Mouse (Mus musculus): ENCODE data around the gene Psma6.
A peak's percentile ranks its signal among the peaks of the same experiment; 100 is the strongest.

The Psma6 gene

DNA sequence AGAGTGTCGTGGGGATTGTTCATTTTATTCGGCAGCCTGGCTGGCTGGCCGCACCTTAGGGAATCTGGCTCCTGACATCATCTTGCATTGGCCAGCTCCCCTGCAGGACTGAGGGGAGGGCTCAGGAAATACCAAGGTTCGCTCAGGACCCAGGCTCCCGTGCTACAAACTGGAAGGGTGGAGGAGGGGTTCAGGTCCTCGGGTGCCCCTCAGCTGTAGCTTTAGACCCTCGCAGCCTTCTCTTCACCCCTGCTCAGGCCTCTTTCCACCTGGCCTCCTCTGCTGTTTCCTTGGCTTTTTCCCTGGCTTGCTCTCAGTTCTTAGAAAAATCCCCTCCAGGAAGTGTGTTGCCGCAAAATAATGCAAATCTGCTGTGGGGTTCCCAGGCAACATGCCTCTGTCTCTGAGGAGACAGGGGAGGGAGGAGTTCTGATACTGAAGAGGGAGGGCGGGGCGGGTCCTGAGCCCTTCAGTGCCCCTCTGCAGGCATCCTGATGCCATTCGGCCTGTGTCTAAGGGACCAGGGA is 54.7 kb downstream of the Psma6 start:
- DNase-seq (ENCODE audit: low spot score): no peak

DNA sequence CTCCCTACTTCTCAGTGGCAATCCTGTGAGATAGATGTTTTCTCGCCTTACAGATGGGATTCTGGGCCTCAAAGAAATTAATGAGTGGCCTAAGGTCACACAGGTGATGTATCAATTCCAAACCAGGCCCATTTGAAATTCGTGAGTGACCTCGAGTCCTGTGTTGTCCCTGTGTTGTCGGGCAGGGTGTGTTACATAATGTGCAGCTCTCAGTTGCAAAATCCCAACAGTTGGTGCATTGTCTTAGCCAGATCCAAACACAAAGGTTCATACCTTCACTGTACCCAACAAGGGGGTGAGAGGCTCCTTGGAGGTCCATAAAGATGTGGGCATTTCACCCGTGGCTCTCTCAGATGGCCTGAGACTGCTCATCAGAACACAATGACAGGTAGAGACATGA is 56.4 kb downstream of the Psma6 start:
- DNase-seq (ENCODE audit: low spot score): no peak

DNA sequence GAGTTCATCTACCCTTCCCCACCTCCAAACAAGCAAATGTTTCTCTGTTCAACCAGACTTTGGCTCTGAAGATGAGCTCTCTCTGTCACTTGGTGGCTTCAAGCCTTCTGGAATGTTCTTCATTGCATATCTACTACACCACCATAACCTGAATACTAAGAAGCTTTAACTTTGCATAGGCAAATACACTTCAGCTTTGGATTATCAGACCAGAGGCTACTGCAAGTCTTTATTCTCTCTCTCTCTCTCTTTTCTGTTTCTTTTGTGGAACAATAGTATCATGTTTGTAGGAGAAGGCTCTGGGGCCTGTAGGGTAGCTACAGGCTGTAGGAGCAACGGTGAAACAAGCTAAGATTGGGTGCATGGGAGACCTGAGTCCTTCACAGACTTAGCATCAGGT is 58.2 kb downstream of the Psma6 start:
- DNase-seq (ENCODE audit: low spot score): no peak

DNA sequence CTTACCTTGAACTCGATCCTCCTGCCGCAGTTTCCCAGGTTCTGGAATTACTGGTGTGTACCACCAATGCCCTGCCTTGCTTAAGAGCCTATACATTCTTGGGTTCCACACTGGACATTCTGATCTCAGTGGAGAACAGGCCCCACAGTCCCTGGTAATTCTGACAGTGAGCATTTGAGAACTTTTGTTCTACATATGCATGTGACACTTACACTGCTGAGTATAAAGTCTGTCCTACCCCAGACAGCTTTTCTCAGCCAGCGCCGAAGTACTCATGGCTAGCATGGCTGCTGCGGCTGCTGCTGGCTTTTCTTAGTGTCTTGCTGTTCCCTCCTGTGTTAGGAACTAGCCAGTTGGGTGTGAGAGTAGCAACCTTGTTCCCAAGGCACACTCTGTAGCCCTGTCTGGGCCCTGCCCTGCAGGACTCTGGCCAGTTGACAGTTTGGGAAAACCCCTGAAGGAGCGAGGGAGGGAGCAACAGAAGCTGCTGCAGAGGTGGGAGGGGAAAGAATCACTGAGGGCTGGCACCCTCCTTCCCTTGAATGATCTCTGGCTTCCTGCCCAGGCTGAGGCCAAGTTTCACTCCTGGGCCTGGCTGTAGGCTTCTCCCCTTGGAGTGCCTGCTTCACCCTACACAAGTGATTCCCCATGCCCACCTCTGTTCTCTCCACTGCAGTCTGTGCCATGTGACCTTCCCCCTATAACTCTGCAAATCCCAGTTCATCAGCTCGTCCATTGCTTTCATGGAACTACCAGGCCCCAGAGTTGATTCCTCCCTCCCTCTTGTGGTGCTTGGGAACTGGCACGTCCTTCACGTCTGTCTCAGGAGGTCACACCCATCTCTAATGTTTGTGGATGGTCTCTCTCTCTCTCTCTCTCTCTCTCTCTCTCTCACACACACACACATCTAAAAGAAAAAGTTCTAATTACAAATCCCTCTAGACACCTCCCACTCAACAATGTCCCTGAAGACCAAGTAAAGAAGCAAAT is 59.1 kb downstream of the Psma6 start:
- DNase-seq (ENCODE audit: low spot score): peak; percentile 81

DNA sequence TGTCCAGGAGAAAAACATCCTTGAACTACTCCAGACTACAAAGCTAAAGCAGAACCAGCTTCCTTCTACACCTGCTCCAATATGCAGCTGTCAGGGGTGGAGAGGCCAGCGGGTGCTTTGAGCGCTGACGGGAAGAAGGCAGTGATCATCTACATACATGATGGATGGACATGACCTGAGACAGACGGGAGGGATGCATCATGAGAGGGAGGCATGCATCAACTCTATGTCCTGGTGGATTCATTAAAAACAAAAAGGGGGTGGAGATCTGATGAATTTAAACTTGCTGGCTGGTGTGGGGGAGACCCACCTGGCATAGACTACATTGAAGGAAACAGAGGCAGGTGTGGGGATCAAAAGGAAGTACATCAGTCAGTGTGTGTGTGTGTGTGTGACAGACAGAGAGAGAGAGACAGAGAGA is 60.0 kb downstream of the Psma6 start:
- no peak for DNase-seq (ENCODE audit: low spot score)

DNA sequence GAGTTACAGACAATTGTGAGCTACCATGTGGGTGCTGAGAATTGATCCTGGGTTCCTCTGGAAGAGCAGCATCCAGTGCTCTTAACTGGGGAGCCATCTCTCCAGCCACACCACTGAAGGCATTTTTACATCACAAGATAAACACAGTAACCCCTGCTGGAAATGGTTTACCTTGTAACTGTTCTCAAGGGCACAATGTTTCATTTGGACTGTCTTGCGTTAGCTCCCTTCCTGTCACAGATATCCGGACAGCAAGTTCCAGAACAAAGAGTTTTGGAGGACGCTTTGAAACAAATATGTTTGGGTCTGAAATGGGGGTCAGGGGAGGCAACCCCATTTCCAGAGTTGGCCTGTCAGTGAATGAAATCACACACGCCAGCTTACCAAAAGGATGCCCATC is 61.6 kb downstream of the Psma6 start:
- no peak for DNase-seq (ENCODE audit: low spot score)

DNA sequence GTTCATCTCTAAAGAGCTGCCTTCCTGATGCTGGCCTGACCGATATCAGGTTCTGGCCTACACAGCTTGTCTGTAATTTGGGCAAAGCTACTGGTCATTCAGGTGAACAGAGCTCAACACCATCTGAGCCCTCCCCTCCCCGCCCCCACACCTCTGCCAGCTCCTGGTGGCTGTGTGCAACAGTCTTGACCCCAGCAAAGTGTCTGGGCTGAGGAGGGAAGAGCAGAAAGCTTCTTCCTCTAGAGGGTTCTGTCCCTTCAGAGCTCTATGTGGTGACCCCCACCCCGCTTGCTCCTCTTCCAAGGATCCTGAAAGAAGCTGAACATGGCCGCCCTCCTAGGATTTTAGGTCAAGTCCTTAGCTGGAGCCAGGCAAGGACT is 62.3 kb downstream of the Psma6 start:
- no peak for DNase-seq (ENCODE audit: low spot score)

DNA sequence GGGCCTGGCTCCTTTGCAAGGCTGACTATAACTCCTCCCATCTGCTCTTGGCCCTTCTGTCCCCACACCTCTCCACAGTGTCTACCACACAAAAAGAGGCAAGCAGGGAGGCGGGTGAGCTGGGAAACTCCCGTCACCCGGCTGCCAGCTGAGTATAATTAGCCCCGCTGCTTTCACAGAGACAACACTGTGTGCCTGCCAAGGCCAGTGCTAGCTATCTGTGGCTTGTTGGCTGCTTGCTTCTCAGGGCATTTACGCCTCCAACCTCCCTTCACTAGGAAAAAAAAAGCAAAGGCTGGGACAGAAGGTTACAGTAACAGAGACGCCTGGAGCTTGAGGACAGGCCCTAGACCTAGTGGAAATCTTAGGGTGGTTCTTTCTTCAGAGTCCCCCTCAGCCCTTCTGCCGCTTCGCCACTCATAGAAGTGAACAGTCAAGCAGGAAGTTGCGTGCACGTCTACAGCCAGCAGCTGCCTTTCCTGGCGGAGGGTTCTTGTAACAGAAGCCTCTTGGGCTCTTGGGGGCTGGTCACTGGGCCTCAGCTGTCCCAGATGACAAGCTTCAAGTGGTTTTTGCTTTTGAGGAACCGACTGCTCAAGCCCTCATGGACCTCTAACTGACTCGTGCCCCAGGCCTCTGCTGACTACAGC is 62.8 kb downstream of the Psma6 start:
- DNase-seq (ENCODE audit: low spot score): peak; percentile 63

DNA sequence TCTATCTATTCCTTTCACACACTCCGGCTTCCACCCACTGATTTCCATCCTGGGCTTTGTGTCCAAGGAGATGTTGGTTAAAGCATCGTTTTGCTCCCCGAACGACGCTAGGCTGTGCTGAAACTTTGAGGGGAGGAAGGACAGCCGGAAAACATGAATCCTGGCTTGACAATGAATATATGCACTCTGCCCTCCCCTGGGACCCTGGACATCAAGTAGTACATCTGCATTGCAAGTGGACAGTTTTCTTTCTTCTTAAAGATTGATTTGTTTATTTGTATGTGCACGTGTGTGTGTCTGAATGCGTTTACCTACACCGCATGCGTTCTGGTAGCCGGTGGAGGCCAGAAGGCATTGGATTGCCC is 63.4 kb downstream of the Psma6 start:
- DNase-seq (ENCODE audit: low spot score): no peak

DNA sequence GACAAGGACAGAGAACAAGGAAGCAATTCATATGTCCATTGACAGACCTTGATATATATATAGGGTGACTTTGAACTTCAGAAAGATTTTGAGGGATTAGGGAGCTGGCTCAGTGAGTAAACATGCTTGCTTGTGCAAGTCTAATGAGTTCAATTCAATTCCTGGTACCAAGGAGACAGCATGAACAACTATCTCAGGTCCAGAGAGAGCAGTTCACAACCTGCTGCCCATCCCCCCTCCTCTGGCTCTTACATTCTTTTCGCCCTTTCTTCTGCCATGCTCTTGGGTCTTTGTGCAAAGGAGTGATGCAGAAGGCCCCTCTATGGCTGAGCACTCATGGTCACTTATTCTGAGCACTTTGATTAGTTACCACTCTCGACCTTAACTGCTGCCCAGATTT is 64.4 kb downstream of the Psma6 start:
- DNase-seq (ENCODE audit: low spot score): no peak

DNA sequence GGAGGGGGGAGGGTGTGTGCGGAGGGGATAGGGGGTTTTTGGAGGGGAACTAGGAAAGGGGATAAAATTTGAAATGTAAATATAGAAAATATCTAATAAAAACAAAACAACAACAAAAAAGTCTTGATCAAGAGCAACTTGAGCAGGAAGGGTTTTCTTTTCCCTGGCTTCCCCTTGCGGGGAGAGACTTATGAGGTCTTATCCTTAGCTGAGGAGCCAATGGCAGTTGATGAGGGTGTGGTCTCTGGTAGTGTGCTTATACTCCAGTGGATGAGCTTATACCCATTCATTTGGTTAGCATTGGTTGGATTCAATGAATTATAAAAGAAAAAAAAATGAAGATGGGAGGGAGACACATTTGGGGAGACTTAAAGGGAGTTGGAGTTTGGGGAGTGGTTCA is 65.0 kb downstream of the Psma6 start:
- no peak for DNase-seq (ENCODE audit: low spot score)

DNA sequence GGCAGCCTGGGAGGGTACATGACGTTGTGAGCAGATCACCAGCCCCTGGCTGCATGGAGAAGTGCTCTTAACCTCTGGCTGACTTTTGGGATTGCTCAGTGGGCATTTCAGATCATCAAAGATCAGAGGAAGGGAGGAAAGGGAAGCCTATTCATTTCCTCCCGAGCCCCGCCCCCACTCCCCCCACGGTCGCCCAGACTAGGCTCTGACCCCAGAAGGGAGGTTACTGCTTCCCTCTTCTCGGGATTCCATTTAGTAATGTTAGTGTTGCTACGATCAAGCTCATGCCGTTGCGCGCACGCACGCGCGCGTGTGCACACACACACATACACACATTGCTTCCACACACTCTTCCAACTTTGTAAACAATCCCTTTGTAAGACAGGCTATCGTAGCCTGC is 66.4 kb downstream of the Psma6 start:
- no peak for DNase-seq (ENCODE audit: low spot score)

DNA sequence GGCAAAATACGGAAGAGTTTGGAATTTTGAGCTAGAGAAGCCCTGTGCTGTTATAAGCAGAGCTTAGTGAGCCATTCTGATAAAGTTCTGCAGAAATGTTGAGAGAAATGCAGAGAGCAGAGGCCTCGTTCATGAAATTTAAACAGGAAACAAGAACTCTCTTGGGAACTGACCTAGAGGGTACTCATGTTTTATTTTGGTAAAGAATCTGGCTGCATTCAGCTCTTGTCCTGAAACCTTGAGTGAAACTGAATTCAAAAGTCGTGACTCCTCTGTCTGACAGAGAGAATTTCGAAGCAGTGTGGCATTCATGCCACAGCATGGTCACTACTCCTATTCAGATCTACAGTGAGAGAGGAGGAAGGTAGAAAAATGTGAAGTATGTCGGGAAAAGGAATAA is 68.8 kb downstream of the Psma6 start:
- DNase-seq (ENCODE audit: low spot score): no peak

DNA sequence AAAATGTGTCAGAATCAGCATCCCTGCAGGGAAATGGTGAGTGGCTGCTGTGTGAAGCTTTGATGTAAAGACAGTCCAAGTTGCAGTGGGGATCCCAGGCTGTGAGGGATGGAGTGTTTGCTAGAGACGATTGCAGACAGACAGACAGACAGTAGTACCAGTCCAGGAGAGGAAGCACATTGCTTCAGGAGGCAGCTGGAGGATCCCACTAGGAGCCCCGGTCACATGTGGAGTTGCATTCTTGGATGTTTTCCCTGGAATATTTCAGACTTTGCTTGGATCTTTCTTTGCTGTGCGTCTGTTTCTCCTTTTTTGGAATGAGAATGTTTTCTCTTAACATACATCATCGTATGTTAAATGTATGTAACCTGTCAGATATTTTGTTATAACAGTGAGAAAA is 69.9 kb downstream of the Psma6 start:
- DNase-seq (ENCODE audit: low spot score): no peak

DNA sequence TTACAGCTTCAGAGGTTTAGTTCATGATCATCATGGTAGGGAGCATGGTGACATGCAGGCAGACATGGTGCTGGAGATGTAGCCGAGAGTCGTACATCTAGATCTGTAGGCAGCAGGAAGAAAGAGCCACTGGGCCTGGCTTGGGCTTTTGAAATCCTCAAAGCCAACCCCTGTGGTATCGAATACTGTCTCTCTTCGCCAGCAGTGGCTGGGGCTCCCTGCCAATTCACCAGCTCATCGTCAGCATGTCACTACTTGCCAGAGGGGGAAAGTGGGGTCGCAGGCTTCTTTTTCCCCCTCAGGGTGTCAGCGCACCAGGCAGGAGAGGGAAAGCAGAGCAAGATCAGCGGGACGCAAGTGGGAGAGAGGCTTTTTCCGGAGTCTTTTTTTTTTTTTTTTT is 71.2 kb downstream of the Psma6 start:
- no peak for DNase-seq (ENCODE audit: low spot score)

DNA sequence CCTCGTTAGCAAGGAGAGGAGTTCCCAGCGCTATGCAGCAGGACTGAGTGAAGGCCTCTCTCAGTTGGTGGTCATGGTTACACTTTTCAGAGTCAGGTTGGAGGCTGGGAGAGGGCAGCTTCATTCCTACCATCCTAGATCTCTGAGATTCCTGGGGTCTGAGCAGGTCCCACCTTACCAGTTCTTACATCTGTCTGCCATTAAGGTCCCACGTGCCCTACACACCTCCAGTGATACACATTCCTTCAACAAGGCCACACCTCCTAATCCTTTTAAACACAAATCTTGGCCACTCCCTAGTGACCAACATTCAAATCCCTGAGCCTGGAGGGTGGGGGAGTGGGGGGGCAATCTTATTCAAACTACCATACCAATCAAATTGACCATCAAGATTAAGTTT is 72.1 kb downstream of the Psma6 start:
- no peak for DNase-seq (ENCODE audit: low spot score)

DNA sequence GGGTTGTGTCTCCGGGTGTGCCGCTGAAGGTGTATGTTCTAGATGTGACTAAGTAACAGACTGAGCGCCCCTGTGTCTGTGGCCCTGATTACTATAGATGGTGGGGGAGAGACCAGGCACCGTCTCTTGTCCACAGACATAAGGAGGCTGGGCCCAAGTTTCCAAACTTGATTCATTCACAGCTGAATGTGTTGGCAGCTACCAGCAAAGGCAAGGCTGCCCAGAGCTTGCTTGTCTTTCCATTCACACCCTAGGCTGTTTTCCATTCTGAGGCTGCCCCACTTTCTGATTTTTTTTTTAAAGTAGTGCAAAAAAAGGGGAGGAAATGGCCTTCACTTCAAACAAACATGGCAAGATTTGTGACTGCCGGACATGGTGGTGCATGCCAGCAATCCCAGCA is 72.9 kb downstream of the Psma6 start:
- DNase-seq (ENCODE audit: low spot score): no peak

DNA sequence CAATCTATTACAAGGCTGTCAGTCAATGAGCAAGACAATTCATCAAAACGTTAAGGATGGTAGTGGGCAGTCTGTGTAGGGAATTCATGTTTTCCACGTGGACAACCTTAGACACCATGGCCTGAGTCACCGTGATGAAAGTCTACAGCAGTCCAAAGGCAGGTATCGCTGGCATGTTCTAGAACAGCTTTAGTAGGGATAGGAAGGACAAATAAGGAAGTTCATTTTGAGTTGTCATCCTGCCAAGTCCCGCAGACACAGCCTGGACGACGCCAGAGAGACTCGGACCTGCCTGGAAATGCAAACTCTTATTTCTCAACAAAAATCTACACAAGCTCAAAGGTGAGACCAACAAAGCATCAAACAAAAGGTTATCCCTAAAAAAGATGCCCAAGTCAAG is 75.7 kb downstream of the Psma6 start:
- DNase-seq (ENCODE audit: low spot score): no peak

DNA sequence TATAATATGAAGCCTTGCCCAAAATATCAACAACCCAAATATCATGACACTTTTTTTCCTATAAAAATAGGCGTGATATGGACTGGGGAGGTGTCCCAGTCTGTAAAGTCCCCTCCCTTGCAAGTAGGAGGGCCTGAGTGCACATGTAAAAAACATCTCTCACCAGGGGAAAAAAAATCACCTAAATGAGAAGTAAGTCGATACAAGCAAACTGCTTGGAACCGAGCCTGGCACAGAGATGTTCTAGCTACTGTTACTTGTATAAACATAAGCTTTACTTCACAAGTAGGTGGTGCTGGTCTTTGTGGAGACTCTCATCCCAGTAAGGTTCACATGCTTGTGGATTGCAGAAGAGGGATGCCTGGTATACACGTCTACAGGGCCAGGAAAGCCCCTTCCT is 76.9 kb downstream of the Psma6 start:
- no peak for DNase-seq (ENCODE audit: low spot score)

DNA sequence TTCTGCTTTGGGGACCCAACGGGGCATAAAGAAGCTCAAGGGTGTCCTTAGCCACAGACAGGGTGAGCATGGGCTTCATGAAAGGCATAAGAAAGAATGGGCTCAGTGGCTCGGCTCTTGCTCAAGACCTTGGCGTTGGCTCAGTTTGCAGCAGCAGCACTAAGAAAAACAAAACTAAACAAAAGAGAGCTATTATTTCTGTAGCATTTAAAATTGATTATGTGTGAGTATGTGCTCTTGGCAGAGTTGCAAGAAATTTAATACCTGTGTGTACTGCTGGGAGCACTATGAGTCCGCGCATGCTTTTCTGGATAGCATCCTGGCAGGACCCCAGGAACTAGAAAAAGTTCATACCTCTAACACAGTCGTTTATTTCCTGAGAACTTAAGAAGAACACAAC is 77.7 kb downstream of the Psma6 start:
- DNase-seq (ENCODE audit: low spot score): no peak

DNA sequence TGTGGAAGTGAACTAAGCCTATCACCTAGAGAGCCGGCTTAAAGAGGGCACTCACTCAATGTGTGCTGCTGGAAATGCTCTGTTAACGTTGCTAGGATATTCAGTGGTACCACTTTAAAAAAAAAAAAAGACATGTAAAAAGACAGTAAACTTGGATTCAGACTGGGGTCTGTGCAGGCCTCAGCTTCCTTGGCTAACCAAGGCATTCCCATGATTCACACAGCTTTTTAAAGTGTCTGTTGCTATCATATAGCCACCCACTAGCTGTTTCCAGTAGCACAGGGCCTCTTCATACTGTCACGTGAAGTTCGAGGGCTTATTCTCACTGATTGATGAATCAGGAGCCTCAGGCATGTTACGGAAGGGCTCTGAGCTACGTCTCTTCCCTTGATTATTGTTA is 78.4 kb downstream of the Psma6 start:
- DNase-seq (ENCODE audit: low spot score): no peak

DNA sequence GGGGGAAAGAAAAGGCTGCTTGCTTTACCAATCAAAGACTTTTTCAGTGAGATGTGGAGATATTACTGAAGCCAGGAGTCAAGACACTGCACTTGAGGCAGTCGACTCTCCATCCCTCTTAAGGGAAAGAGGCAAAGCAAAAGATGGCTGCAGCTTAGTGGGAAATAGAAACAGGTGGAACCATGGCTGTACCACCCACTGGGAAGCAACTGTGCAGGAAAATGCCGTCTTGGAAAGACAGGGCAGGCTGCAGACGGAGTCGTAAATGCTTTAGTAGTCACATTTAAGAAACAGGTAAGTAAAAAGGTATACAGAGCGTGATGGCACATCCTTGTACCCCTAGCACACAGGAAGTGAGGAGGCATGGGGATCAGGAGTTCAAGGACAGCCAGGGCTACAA is 79.1 kb downstream of the Psma6 start:
- no peak for DNase-seq (ENCODE audit: low spot score)
